Mouse (Mus musculus): ENCODE data around the gene Plvap. TPM values are rescaled to one million over a fixed set of nuclear protein-coding genes. Genes with fewer than 3 reads are reported as not detected.

Plvap gene
- total RNA-seq, 2 experiments from 2014 or later, result 7.7 to 11.7 TPM

DNA sequence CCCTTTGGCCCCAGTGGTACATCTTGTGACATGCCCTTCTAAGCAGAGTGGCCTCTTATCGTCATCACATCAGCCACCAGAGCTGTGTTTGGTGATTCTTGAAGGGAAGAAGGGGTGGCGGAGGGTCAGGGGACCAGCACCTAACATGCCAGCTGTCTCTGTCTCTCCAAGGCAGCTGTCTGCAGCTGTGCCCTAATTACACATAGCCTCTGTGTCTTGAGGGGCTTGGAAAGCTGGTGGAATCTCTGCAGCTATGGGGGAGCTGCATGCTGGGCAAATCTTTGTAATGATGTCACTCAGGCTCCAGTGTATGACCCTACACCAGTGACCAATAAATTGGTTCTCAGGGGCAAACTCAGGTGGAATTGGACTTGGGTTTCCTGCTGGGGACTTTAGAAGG is 58.9 kb downstream of the Plvap start:
- intact Hi-C loops (cut with DNase I; ENCODE audit: low total_unique reads), result no loop called here
- no peak for DNase-seq

DNA sequence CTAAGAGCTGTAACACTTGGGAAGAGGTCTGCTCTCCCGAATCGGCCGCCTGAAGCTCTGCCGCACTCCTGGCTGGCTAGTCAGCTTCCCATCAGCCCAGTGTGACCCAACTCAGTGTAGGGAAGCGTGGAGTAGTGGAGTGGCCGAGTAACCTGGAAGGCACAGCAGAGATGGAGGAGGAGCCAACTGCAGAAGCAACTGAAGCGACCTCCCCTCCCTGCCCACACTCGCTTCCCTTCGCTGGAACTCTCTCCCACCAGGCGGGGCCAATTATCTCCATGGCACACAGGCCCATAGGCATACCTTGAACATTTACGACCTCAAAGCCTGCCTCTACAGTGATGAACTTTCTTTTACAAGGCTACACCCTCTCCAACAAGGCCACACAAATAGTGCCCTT is 59.8 kb downstream of the Plvap start:
- intact Hi-C loops (cut with DNase I; ENCODE audit: low total_unique reads), result no loop called here
- no peak for DNase-seq

GRCm38 (mm10) chr8:71451337-71451736 is 60.2 kb downstream of the Plvap start:
- intact Hi-C loops (cut with DNase I; ENCODE audit: low total_unique reads), result no loop called here
- no peak for DNase-seq

Other genes starting within 250 kb of the Plvap start
- 10 to 100 TPM; 12.7 to 15.0 TPM for gene Myo9b, start 239.0 kb downstream of the Plvap start, total RNA-seq (2021)
- 1 to 10 TPM; 6.4 to 8.2 TPM for gene Haus8, start 238.8 kb downstream of the Plvap start, total RNA-seq (2021)
- gene Use1, start 144.9 kb downstream of the Plvap start, total RNA-seq (2021), result 10 to 100 TPM; 96.4 to 100.0 TPM
- 1 to 10 TPM; 5.9 to 7.5 TPM for gene Ocel1, start 140.5 kb downstream of the Plvap start, total RNA-seq (2021)
- 10 to 100 TPM; 16.0 to 21.5 TPM for gene Nr2f6, start 129.8 kb downstream of the Plvap start, total RNA-seq (2021)
- 10 to 100 TPM; 11.0 to 12.9 TPM for gene Ushbp1, start 116.0 kb downstream of the Plvap start, total RNA-seq (2021)
- gene Babam1, start 114.9 kb downstream of the Plvap start, total RNA-seq (2021), result 10 to 100 TPM; 61.3 to 66.5 TPM
- under 1 TPM; 0.78 to 0.86 TPM for gene Ankle1, start 105.7 kb downstream of the Plvap start, total RNA-seq (2021)
- gene Abhd8, start 48.1 kb downstream of the Plvap start, total RNA-seq (2021), result 10 to 100 TPM; 22.8 to 27.6 TPM
- 10 to 100 TPM; 44.0 to 45.2 TPM for gene Mrpl34, start 46.8 kb downstream of the Plvap start, total RNA-seq (2021)
- gene Dda1, start 42.6 kb downstream of the Plvap start, total RNA-seq (2021), result 10 to 100 TPM; 28.3 to 31.8 TPM
- gene Ano8, start 25.8 kb downstream of the Plvap start, total RNA-seq (2021), result 10 to 100 TPM; 14.4 to 16.2 TPM
- 1 to 10 TPM; 7.5 to 8.5 TPM for gene Gtpbp3, start 23.6 kb downstream of the Plvap start, total RNA-seq (2021)
- gene Ccdc194, start 14.0 kb upstream of the Plvap start, total RNA-seq (2021), result under 1 TPM in 1 of 2 experiments, not detected in 1; 0.33 TPM
- 1 to 10 TPM; 8.6 to 9.3 TPM for gene Bst2, start 25.7 kb upstream of the Plvap start, total RNA-seq (2021)
- gene Mvb12a, start 31.2 kb upstream of the Plvap start, total RNA-seq (2021), result 10 to 100 TPM; 20.4 to 20.6 TPM
- gene Tmem221, start 47.1 kb upstream of the Plvap start, total RNA-seq (2021), result under 1 TPM in 1 of 2 experiments, not detected in 1; 0.21 TPM
- under 1 TPM in 1 of 2 experiments, not detected in 1; 0.18 TPM for gene Nxnl1, start 54.8 kb upstream of the Plvap start, total RNA-seq (2021)
- 10 to 100 TPM; 29.9 to 50.8 TPM for gene Slc27a1, start 57.1 kb upstream of the Plvap start, total RNA-seq (2021)
- gene Pgls, start 80.4 kb upstream of the Plvap start, total RNA-seq (2021), result 10 to 100 TPM; 40.5 to 43.3 TPM
- under 1 TPM; 0.59 to 0.82 TPM for gene Fam129c, start 85.9 kb upstream of the Plvap start, total RNA-seq (2021)
- gene Colgalt1, start 99.2 kb upstream of the Plvap start, total RNA-seq (2021), result 10 to 100 TPM; 35.6 to 39.3 TPM
- under 1 TPM; 0.18 to 0.20 TPM for gene Unc13a, start 160.0 kb upstream of the Plvap start, total RNA-seq (2021)
- 1 to 10 TPM; 2.6 to 2.8 TPM for gene Jak3, start 164.5 kb upstream of the Plvap start, total RNA-seq (2021)
- gene Insl3, start 177.5 kb upstream of the Plvap start, total RNA-seq (2021), result 1 to 10 TPM; 1.1 to 1.5 TPM
- gene B3gnt3, start 190.0 kb upstream of the Plvap start, total RNA-seq (2021), result 1 to 10 TPM; 5.2 to 5.5 TPM
- under 1 TPM; 0.39 to 0.53 TPM for gene Fcho1, start 214.0 kb upstream of the Plvap start, total RNA-seq (2021)

Measured in gastrocnemius, postnatal 14 days (tissue).